Mouse (Mus musculus) spleen, postnatal 10 days (tissue): ENCODE results near the gene Phb2.
A peak's percentile ranks its signal among the peaks of the same experiment; 100 is the strongest.

Source experiments
- DNase-seq, 2 experiments: peaks; one replicate each; pipeline ENCODE4 v3.0.0; 2021 to 2022; ENCODE audit warnings: low spot score in 2 of 2

Gene Phb2

DNA sequence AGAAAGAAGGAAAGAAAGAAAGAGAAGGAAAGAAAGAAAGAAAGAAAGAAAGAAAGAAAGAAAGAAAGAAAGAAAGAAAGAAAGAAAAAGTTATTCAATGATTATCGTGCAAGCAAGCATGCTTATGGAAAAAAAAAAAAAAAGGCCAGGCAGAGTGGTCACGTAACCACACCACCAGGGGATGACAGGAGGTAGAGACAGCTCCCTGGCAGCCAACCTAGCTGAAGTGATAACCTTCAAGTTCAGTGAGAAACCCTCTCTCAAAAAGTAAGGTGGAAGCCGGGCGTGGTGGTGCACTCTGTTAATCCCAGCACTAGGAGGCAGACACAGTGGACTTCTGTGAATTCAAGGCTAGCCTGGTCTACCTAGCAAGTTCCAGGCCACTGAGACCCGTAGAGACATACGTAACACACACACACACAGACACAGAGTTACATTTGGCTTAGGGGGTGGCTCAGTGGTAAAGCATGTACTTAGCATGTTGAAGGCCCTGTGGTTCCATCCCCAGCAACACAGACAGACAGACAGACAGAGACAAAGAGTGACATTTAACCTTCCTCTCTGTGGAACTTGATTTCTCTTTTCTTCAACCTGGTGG, 10.8 kb downstream of the Phb2 start:
- DNase-seq = no peak

DNA sequence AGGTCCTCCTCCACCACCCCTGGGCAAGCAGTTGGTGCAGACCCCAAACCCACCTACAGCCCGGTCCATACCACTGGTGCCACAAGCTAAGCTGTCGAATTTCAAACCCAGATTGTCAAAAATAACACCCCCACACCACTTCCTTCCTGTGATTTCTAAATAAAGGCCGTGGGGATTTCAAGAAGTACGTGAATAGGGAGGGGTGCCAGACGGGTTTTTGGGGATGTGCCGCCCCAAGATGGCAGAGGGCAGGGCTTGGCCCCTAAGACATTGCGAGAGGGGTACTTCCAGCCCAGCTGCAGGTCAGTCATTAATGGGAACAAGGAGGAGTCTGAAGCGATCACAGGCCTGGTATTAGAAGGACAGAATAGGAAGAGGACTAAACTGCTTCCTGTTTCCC, 11.4 kb downstream of the Phb2 start:
- no peak for DNase-seq

DNA sequence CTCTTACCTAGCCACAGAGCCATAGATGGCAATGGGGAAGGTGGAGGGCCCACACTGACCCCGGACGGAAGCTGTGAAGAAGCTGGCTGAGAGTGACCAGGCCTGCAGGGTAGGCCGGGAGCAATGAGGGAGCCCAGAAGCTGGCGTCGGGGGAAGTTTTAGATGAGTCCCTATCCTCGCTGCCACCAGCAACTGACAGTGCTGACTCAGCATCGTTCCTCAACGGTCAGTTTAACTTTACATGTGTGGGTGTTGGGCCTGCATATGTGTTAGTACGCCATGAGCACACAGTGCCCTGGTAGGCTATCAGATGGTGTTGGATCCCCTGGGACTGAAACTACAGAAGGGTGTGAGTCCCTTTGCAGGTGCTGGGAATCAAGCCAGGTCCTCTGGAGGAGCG, 12.3 kb downstream of the Phb2 start:
- DNase-seq = no peak

DNA sequence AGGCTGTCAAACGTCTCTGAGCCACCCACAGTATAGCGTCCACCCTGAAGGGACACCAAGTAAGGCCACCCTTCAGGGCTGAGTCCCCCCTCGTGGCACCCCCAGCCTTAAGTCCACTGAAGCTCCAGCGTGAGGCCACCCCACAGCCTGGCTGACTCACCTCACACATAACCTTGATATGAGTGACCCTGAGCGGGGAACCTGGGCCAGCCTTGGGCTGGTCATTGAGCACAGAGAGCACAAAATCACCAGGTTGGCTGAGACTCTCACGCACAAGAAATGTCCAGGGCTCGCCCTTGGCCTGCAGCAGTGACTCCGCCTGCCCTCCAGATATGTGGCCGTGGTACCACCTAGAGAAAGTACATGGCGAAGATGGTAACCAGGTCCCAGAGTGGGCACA, 16.5 kb downstream of the Phb2 start:
- no peak for DNase-seq

DNA sequence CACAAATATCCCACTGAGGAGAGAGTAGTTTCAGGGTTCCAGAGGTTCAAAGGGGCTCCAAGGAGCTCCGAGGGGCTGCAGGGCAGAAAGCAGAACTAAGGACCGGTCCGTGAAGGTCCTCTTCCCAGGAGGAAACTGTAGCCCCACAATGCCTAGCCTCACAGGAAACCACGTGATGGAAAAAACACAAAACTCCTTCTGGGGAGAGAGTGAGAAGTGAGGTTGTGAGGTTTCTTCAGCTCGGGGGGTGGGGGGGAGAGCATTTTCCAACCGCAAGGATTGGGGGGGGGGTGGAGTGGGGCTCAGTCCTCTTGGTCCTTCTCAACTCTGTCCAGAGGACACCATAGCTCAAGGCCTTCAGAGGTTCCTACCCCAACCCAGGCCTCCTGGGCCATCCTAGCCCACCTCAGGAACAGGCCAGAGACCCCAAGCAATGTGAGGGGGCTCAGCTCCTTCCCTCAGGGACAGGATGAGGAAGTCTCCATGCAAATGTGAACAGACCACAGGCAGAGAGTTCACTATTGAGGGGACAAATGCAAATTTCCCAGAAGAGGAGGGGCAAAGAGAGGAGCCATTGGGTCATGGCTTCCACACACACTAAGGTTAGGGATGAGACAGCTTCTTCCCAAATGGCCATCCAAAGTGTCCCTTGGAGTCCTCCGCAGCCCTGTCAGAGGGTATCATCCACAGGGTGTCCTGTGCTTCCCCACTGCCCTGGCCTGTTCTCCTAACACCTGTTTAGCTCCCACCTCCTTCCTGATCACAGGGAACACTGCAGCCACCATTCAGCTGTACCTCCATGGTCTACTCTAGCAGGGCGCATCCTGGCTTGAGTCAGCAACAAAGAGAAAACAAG, 17.9 kb downstream of the Phb2 start:
- DNase-seq = peak; percentile 36 to 47

DNA sequence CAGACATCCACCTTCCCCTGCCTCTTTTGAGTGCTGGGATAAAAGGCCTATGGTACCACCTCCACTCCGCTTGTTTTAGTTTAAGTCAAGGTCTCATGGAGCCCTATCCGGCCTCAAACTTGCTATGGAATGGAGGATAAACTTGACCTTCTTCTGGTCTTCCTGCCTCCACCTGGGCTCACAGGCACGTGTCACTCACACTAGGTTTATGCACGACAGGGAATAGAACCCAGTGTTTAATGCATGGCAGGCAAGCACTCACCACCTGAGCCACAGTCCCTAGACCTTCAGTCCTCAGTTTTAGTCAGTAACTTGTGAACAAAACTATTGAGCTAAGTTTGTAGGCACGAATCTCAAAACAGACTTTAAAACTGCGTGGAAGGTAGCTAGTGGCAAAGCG, 18.9 kb downstream of the Phb2 start:
- no peak for DNase-seq

DNA sequence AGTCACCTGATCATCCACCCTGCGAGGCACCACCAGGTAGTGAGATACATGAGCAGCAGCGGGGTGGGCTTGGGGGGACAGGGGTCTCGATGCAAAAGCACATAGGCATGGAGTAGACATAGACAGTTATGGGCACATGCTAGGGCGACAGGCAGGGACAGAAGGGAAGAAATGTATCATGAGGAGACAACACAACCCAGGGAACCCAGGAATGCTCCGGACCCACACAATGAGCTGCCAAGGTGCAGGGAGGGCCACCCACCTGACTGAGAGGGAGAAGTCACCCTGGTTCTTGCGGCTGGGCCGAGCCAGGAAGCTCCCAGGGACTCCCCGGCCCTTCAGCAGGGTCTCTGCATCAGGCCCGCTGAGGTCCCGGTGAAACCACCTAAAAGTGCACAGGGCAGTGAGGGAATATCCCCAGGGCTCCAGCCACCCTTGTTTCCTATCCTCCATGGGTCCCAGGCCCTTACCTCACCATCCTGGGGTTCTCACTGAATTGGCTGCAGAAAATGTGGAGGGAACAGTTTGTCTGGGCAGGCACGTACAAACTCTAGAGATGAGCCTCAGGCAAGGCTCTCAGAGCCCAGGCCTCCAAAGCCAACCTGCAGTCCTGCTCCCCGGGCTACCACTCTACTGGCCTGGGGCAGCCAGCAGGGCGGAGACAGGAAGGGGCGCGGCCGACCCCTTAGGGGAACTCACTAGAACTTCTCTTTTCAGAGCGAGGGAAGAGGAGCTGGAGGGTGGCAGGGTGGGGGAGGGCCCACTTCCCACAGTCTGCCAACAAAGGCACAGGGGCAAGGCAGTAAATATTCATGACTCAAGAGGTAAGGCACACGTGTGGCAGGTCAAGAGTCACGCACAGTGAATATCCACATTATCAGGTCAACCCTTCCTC, 20.6 kb downstream of the Phb2 start:
- peak; percentile 65 to 85 for DNase-seq

DNA sequence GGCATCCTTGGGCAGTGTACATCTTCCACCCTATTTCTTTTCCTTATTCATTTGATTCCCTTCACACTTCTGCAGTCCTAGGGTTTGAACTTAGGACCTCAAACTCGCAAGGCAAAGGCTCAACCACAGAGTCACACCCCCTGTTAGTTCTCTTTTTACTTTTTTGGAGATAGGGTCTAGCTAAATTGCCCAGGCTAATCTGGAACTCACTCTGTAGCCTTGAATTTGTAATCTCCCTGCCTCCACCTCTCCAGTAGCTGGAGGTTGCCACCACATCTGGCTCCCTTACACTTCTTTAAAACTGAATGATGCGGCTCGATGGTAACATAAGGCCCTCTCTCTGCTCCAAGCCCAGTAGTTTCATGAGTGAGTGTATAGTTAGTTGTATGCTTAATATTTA, 22.3 kb downstream of the Phb2 start:
- DNase-seq = no peak

DNA sequence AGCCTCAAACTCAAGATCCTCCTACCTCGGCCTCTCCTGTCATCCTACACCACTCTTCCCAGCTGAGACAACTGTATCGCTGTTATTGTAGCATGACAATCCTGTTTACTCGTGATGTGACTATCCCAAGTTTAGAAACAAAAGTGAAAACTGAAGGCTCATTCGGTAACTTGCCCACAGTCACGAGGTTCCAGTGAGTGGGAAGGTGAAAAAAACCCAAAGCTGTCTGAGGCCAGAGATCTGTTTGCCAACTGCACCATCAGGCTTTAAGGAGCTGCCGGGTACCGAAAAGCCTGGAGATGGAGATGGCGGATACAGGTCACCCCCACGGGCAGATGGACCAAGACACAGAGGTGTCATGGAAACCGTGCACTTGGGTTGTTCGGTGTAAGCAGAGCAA, 24.9 kb downstream of the Phb2 start:
- DNase-seq = no peak

DNA sequence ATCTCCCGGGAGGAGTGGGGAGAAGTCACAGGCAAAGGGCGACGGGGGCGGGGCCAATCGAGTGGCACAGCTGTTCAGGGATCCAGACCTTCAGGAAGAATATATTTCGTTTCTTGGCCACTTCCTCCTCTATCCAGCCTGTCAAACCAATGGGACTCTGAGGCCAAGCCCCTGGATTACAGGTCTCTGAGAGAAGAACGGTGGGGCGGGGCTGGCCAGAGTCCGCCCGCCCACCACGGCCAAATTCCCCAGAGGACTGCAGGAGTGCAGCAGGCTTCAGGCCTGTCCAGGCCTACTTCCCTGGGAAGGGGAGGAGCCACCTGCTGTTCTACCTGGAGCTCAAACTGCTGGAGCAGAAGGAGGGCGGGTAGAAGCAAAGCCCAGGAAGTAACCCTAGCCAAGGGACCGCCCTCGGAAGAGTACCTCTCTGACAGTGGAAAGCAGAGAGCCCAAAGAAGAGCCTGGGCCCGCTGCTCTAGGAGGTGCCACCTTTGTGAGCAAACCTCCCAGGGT, 26.4 kb downstream of the Phb2 start, which contains the start of gene Ptpn6:
TSS of gene Ptpn6 (minus strand) at position 204 of the 513 bp plus-strand sequence.
- peak in 1 of 2 experiments; percentile 55 for DNase-seq

DNA sequence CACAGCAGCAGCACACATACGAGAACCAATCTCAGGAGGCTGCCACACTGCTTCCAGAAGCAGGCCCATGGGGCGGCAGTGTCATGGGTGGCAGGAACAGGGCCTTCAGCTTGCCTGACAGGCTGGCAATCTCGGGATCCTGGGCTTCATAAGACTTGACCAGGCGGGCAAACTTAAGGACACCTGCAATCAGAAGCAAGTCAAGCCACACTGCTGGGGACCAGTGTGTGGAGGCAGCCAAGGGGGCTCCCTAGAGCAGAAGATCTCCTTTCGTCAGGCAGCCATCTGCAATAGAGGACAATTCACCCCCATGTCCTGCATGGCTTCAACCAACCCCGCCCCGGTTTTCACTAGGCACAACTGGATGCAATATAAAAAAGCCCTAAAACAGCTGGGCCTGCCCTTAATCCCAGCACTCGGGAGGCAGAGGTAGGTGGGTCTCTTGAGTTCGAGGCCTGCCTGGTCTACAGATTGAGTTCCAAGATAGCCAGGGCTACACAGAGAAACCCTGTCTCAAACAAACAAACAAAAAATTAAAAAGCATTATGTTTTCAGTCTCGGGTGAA, 27.2 kb downstream of the Phb2 start:
- DNase-seq = no peak

DNA sequence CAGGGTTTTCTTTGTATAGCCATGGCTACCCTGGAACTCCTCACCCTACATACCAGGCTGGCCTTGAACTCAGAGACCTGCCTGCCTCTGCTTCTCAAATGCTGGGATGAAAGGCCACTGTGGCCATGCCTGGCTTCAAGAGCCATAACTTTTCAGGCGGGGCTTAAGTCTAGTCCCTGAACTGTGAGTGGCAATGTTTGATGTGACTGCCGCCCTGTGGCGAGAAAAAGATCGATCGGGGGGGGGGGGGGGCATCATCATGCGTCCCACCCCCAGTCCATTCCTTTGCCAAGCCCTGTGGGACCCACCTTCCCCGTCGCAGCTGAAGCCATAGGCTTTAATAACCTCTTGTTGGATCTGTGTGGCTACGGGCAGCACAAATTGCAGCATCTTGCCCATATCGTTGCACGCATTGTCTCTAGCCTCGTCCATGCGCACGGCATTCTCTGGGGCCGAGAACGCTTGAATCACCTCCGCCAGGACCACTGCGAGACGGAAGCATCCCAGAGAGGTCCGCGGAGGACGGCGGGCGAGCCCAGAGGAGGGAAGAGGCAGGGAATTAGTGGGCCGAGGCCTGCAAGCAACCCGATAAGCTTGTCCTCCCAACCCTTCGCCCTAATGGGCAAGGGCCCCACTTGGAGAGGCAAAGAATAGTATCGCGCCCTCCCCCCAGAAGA, 28.2 kb downstream of the Phb2 start:
- DNase-seq = no peak

DNA sequence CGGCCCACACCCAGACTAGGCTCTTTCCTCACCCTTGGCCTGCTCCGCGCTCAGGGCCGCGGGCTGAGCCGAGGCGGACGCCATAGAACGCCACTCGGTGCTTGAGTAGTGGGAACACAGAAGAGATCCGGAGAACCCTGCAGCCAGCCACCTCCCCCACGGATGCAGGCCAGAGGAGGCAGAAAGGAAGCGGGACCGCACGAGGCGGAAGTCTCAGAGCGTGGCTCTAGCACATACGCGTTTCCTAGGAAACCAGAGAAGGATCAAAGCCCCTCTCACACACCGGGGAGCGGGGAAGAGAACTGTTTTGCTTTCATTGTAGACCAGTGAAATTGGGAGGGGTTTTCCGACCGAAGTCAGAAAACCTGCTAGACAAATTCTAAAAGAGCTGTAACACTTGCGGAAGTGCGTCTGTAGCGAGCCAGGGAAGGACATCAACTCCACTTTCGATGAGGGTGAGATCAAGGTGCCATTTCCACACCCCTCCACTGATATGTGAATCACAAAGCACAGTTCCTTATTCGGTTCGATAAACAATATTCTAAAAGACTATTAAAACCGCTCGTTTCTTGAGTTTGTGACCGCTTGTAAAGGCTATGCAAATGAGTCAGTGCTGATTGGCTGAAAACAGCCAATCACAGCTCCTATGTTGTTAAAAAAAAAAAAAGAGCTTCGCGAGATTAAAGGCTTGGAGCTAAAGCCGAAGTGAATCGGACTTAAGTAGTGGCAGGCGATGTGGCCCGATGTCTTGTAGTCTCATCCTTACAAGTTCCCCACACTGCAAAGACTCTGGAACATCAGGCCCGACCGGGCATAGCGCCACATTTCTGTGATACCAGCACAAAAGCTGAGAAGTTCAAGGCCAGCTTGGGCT, 29.0 kb downstream of the Phb2 start, which contains the start of gene Grcc10:
TSS of gene Grcc10 (minus strand) at position 487 of the 874 bp plus-strand sequence.
- peak; percentile 83 to 87 for DNase-seq

DNA sequence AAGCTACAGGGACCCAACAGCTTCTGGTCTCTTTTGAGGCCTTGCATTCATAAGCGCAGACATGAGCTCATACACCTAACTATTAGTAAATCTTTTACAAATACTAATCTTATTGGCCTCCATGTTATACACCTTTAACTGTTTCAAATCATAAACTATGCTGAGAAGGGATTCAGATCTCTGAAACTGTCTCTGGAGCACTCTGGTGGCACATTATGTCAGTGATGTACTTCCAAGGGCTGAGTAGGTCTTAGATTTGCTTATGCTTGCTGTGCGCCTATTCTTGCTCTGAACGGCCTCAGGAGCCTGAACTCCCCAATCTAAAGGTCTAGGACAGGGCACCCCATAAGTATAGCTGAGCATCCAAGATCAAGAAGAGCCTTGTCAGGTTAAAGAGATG, 29.7 kb downstream of the Phb2 start:
- DNase-seq = no peak

DNA sequence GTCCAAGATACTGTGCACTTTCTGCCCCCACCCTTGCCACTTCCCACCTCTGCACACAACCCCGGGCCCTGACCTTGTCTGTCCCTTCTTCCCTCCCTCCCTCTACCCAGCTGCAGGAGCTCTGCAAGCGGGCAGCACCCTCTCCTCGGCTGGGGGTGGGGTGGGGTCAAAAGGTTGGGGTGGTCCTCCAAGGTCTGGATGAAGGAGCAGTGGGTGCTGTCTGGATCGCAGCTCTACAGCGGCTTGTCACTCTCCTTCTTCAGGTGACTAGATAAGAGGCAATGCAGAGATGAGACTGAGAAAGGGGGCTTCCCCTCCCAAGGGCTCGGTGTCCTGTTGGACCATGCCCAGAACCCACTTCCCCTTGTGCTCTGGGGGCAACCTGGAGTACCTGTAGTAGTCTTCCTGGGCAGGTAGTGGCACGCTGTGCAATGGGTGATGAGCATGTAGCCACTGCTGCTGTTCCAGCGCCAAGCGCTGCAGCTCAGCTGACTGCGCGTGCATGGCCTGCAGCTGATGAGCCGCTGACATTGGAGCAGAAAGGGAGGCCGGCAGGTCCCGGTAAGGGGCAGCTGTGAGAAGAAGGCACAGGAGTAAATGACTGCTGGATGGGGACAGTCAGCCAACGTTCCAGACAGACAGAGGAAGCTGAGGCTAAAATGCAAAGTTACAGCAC, 30.8 kb downstream of the Phb2 start:
- peak in 1 of 2 experiments; percentile 23 for DNase-seq

DNA sequence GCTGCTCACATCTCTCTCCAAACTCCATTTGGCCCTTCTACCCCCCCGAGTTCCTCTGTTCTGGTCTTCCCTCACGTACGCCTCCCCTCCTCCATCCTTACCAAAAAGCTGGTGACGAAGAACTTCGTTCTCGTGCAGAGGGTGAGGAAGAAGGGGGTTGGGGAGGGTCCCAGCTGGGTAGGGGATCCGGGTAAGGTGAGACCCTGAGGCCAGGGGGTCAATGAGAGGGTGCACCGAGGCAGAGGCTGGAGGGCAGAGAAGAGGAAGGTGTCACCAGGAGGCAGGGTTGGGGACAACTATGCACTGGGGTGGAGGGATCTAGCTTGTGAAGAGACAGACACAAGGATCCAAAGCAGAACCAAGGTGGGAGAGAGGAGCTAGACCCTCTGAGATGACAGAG, 31.5 kb downstream of the Phb2 start:
- peak in 1 of 2 experiments; percentile 15 for DNase-seq

DNA sequence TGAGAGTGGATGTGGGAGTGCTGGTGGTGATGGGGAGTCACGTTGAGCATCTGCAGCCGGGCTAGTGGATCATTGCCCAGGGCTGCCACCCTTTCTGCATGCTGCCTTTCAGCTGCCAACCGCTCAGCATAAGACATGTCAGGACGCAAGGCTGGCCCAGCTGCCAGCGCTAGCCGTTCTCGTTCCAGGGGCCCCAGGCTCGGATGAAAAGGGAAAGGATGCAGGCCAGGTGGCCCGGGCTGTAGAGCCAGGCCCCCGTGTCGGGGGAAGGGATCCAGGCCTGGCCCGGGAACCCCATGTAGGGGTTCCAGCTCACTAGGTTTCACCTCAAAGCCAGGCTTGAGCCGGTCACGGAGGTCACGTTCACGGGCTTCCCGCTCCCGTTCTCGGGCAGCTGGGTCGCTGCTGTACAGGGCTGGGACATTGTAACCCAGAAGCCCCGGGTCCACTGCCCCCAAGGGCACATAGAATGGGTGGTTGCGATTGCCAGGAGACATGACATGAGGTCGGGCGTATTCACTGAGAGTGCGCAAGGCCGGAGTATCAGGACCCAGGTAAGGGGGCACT, 32.7 kb downstream of the Phb2 start:
- no peak for DNase-seq

DNA sequence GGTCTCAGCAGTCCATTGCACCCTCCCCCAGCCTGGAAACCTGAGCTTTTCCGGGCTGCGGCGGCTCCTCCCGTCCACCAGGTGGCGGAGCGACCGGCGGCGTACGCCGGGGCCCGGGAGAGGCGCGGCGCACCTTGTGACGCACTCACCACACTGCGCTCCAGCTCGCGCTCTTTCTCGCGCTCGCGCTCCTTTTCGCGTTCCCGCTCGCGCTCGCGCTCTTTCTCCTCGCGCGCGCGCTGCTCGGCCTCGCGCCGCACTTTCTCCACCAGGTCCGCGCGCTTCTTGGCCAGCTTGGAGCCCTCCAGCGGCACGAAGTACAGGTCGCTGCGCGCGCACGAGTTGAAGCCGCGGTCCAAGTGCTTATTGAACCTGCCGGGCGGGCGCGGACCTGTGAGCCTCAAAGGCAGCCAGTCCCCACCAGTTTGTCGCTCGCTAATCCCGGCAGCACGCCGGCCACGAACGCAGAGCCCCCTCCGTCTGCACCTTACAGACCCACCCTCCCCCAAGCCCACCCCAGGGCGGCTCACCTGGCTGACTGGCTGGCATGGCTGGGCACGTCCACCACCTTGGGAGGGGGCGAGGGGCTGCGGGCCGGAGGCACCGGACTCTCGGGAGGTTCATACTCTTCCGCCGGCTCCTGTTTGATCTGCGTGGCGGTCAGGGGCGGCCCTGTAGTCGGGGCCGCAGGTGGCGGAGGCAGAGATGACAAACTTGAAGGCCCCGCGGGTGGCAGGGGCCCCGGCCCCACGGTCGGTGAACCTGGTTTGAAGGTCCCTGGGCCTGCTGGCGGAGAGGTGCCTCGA, 33.6 kb downstream of the Phb2 start:
- DNase-seq = peak; percentile 90 to 94
